Mouse (Mus musculus) hindbrain, embryonic 11.5 days (tissue): ENCODE data around the gene Castor1. TPM values are rescaled to one million over a fixed set of nuclear protein-coding genes. Genes with fewer than 3 reads are reported as not detected.

Source experiments
- ATAC-seq: fragments of 200-750 bp; cut with Nextera tagmentation; 2 replicates; pipeline ENCODE4 v1.8.0; 2017; ENCODE audit warnings: mild to moderate bottlenecking, moderate TSS enrichment, moderate library complexity; ENCODE audit not compliant: low FRiP score
- DNase-seq: peaks from one replicate; pipeline ENCODE4 v3.0.0-alpha.2; 2015; ENCODE audit warnings: low spot score
- H3K27ac ChIP-seq: fragments of 300-500 bp; sonication (generic); 2 replicates; pipeline ENCODE4 v1.5.1; 2014; ENCODE audit warnings: mild to moderate bottlenecking, low read depth, low read length
- H3K27me3 ChIP-seq: fragments of 300-500 bp; sonication (generic); 2 replicates; pipeline ENCODE4 v1.6.1; 2014; ENCODE audit warnings: mild to moderate bottlenecking, low read length, moderate library complexity, mixed read lengths; ENCODE audit not compliant: control insufficient read depth, insufficient read depth
- H3K36me3 ChIP-seq: fragments of 300-500 bp; sonication (generic); 2 replicates; pipeline ENCODE4 v1.6.1; 2014; ENCODE audit warnings: mild to moderate bottlenecking, low read length, moderate library complexity, mixed read lengths; ENCODE audit not compliant: control insufficient read depth, insufficient read depth
- H3K4me1 ChIP-seq: fragments of 300-500 bp; sonication (generic); replicated peaks from 2 replicates; pipeline ENCODE4 v1.6.1; 2014; ENCODE audit warnings: low read length, mixed read lengths; ENCODE audit not compliant: control insufficient read depth, insufficient read depth
- H3K4me2 ChIP-seq: fragments of 300-500 bp; sonication (generic); replicated peaks from 2 replicates; pipeline ENCODE4 v1.6.1; 2014; ENCODE audit warnings: mild to moderate bottlenecking, low read depth, low read length
- H3K4me3 ChIP-seq: fragments of 300-500 bp; sonication (generic); 2 replicates; pipeline ENCODE4 v1.5.1; 2014; ENCODE audit warnings: low read depth, low read length
- H3K9ac ChIP-seq: fragments of 300-500 bp; sonication (generic); 2 replicates; pipeline ENCODE4 v1.6.1; 2014; ENCODE audit warnings: low read depth, low read length
- H3K9me3 ChIP-seq: fragments of 300-500 bp; sonication (generic); 2 replicates; pipeline ENCODE4 v1.6.1; 2016; ENCODE audit warnings: low read length; ENCODE audit not compliant: control insufficient read depth
- WGBS: fragments of 180-500 bp; shearing (Covaris S2); extraction: QIAGEN DNeasy Blood & Tissue Kit; methylation state at CpG from one replicate; pipeline ENCODE4 v1.1.7; 2014; 5-methylcytosine and 5-hydroxymethylcytosine counted together
- polyA plus RNA-seq: library from polyadenylated mRNA; unstranded; fragments of >200 nt; fragmentation: Nextera tagmentation; extraction: Ambion mirVana; gene quantifications from 2 replicates; pipeline ENCODE4 v1.2.1, GENCODE M21; 2014

The Castor1 gene
- polyA plus RNA-seq, 1 experiment from 2014 or later, result 3.4 TPM

DNA sequence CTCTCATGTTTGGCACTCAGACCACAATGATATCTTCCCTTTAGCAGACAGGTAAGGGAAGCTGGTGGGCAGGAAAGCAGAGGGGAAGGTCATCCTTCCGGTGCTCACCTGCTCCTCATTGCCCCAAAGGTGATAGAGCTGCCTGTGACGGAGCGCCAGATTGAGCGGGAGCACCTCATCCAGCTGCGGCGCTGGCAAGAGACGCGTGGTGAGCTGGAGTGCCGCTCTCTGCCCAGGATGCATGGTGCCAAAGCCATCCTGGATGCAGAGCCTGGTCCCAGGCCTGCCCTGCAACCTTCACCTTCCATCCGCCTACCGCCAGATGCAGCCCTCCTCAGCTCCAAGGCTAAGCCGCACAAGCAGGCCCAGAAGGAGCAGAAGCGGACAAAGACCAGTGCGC lies 3.5 kb upstream of the Castor1 start:
- ATAC-seq, result no peak
- no peak overlapping the region for H3K4me2 ChIP-seq
- no peak for DNase-seq
- no peaks in the 10 kb centered on the region for H3K9me3 ChIP-seq
- no peak overlapping the region for H3K9ac ChIP-seq
- WGBS, result 95% methylated on average over 14 of the region's 14 CpGs
- peaks cover 8% of the 10 kb centered on the region for H3K27me3 ChIP-seq
- H3K4me1 ChIP-seq, result 0 out of 2 replicates have a peak, but pooled peaks cover 2% of the 10 kb centered on the region
- H3K4me3 ChIP-seq, result no peak overlapping the region
- H3K27ac ChIP-seq, result no peak overlapping the region
- 0 out of 2 replicates have a peak, but pooled peaks cover 3% of the 10 kb centered on the region for H3K36me3 ChIP-seq

DNA sequence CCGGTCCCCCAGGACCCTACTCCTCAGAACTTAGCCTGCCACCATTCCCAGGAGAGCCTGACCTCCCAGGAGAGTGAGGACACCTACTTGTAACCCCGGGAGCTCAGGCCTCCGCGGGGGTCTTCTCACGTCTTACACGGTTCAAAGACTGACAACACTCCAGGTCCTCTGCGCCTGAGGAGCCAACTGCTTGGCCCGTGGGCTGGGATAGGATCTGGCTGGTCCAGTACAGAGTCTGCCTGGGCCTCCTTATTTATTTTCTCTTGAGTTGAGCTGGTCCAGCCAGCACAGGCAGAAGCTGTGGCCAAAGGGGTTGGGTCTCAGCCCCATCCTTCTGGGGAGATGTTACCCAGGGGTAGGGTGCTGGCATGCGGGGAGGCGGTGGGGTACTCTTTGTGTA lies 3.0 kb upstream of the Castor1 start:
- 0 out of 2 replicates have a peak, but pooled peaks cover 3% of the 10 kb centered on the region for H3K36me3 ChIP-seq
- no peak for ATAC-seq
- 86% methylated on average over 10 of the region's 10 CpGs for WGBS
- no peaks in the 10 kb centered on the region for H3K9me3 ChIP-seq
- H3K4me1 ChIP-seq, result 0 out of 2 replicates have a peak, but pooled peaks cover 2% of the 10 kb centered on the region
- no peak overlapping the region for H3K9ac ChIP-seq
- H3K27me3 ChIP-seq, result peaks cover 8% of the 10 kb centered on the region
- DNase-seq, result no peak
- H3K27ac ChIP-seq, result no peak overlapping the region
- no peak overlapping the region for H3K4me3 ChIP-seq
- H3K4me2 ChIP-seq, result no peak overlapping the region

DNA sequence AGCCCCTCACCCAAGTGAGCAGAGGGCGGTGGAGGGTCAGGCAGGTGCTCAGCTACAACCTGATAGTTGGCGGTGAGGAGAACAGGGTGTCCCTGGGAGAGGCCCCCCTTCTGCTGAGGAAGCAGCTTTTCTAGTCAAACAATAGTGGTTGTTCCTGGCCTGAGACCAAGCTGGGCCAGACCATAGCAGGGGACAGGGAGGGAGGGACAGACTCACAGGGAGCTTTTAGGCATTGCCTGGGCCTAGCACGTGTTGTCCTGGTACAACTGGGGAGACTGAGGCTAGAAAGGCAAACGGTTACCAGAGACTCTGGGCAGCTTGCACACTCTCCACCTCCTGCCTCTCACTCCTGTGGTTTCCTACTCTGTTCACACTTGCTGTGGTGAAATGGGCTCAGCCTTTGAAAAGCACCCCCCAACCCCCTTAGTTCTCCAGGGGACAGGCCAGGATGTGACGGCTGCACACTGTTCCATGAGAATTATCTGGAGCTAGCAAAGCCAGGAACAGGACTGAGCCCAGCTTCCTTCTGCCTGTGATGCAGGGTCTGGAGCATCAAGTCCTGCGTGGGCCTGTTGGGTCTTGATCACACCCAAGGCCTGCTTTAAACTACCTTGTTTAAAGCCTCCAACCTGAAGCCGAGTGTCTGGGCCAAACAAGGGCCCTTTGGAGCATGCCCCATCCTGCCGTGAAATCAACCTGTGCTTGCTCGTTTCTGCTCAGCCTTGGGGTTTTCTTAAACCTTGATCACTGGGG lies 1.6 kb upstream of the Castor1 start:
- WGBS, result 89% methylated on average over 9 of the region's 9 CpGs
- Histone ChIP-seq H3K4me2 (no peak overlapping the region), H3K4me1 (peaks cover 2% of the 10 kb centered on the region; the same call in 1 of the 2 replicates), H3K36me3 (0 out of 2 replicates have a peak, but pooled peaks cover 3% of the 10 kb centered on the region), H3K9ac (no peak overlapping the region), H3K27me3 (peaks cover 8% of the 10 kb centered on the region), H3K4me3 (no peak overlapping the region), H3K9me3 (no peaks in the 10 kb centered on the region), H3K27ac (no peak overlapping the region)
- no peak for DNase-seq
- ATAC-seq, result no peak

DNA sequence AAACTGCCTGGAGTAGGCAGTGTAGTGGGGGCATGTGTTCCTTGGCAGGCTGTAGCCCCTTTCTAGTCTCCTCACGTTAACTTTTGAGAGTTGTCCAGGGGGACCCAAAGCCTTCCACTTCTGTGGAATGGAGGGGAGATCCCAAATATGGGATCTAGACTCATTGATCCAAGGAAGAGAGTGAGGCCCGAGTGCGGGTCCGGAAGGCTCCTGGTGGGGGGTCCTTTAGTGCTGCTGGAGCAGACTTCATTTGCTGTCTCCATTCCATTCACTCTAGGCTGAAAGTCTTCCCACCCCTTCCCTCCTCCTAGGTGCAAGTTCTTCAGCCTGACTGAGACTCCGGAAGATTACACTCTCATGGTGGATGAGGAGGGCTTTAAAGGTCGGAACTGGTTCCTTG lies 612 bp downstream of the Castor1 start:
- Histone ChIP-seq H3K27ac (no peak overlapping the region), H3K4me3 (peak overlapping the region; percentile 44), H3K4me2 (peak overlapping the region; percentile 91), H3K27me3 (peaks cover 8% of the 10 kb centered on the region), H3K4me1 (peaks cover 2% of the 10 kb centered on the region; the same call in 1 of the 2 replicates), H3K9ac (no peak overlapping the region), H3K36me3 (no peaks in the 10 kb centered on the region), H3K9me3 (no peaks in the 10 kb centered on the region)
- 6% methylated on average over 6 of the region's 6 CpGs for WGBS
- DNase-seq, result no peak
- no peak for ATAC-seq

DNA sequence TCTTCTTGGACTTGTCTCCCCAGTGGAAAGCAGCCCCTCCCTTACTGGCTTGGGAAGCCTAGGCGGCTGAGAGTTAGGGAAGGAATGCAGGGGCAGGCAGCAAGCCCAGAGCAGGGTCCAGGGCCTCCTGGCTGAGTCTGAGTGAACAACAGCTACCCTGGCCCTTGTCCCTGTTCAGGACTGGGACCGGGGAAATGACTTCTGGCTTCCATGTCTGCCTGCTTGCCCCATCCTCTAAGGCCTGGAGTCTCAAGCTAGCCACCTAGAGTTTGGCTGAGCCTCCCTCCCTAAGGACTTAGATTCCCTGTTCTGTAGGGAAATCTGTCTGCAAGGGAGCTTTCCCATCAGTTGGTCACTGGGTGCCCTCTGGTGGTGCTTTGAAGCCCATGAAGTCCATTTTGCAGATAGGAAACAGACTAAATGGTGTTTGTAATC lies 1.3 kb downstream of the Castor1 start:
- H3K27me3 ChIP-seq, result peaks cover 8% of the 10 kb centered on the region
- peak; percentile 56 for DNase-seq
- no peak overlapping the region for H3K27ac ChIP-seq
- H3K9me3 ChIP-seq, result no peaks in the 10 kb centered on the region
- no peak overlapping the region for H3K9ac ChIP-seq
- H3K4me1 ChIP-seq, result peaks cover 2% of the 10 kb centered on the region; the same call in 1 of the 2 replicates
- H3K36me3 ChIP-seq, result no peaks in the 10 kb centered on the region
- ATAC-seq, result no peak
- no peak overlapping the region for H3K4me3 ChIP-seq
- no peak overlapping the region for H3K4me2 ChIP-seq
- WGBS, result 17% methylated on average over 2 of the region's 2 CpGs

DNA sequence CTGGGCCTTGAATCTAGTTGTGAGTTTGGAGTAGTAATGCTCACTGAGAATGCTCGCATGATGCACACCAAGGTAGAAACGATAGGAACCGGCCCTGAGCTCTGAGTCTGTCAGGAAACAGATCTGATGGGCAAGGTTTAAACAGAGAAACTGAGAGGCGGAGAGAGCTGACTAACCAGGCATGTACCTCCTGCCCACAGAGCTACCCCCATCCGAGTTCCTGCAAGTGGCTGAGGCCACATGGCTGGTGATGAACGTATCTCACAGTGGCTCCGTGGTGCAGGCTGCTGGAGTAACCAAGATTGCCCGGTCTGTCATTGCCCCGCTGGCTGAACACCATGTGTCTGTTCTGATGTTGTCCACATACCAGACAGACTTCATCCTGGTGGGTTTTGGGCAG lies 1.9 kb downstream of the Castor1 start:
- ATAC-seq (no peak), DNase-seq (no peak)
- H3K9me3 ChIP-seq, result no peaks in the 10 kb centered on the region
- peaks cover 2% of the 10 kb centered on the region; the same call in 1 of the 2 replicates for H3K4me1 ChIP-seq
- H3K27me3 ChIP-seq, result peaks cover 8% of the 10 kb centered on the region
- H3K4me2 ChIP-seq, result no peak overlapping the region
- H3K36me3 ChIP-seq, result no peaks in the 10 kb centered on the region
- 65% methylated on average over 9 of the region's 9 CpGs for WGBS
- H3K27ac ChIP-seq, result no peak overlapping the region
- no peak overlapping the region for H3K4me3 ChIP-seq
- no peak overlapping the region for H3K9ac ChIP-seq

DNA sequence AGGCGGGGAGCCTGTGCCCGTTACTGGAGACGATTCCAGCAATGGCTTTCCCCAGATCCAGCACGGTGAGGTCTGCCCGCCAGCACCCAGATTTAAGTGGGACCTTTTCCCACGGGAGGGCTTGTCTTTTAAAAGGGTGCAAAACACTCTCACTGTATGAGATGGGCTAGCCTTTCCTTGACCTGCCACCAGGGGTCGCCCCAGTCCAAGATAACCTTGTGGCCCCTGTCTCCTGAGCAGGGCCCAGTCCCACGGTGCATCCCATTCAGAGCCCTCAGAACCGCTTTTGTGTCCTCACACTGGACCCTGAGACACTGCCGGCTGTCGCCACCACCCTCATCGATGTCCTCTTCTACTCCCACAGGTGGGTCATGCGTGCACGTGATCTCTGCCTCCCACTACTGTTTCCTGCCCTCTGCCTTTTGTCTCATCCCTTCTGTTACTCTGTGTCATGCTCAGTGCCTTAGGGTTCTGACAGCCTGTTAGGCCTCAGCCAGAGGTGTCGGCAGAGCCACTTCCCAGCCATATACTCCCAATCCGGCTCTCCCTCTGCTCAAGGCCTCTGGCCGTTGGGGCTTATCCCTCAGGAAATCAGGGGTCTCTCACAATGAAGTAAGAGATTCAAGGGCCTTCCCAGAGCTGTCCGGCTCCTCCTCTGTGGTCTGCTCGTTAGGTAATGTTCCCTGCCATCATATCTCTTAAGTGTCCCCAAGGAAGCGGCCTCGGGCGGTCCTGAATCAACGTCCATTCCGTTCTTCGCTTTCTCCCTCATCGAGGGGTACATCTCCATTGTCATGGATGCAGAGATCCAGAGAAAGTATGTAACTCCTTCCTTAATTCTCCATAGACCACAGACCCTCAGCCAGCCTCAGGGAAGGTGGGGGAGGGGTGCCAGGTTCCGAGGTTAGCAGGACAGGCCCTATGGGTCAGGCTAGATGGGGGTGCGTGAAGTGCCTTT lies 2.7 kb downstream of the Castor1 start:
- H3K27ac ChIP-seq, result no peak overlapping the region
- WGBS, result 49% methylated on average over 28 of the region's 28 CpGs

DNA sequence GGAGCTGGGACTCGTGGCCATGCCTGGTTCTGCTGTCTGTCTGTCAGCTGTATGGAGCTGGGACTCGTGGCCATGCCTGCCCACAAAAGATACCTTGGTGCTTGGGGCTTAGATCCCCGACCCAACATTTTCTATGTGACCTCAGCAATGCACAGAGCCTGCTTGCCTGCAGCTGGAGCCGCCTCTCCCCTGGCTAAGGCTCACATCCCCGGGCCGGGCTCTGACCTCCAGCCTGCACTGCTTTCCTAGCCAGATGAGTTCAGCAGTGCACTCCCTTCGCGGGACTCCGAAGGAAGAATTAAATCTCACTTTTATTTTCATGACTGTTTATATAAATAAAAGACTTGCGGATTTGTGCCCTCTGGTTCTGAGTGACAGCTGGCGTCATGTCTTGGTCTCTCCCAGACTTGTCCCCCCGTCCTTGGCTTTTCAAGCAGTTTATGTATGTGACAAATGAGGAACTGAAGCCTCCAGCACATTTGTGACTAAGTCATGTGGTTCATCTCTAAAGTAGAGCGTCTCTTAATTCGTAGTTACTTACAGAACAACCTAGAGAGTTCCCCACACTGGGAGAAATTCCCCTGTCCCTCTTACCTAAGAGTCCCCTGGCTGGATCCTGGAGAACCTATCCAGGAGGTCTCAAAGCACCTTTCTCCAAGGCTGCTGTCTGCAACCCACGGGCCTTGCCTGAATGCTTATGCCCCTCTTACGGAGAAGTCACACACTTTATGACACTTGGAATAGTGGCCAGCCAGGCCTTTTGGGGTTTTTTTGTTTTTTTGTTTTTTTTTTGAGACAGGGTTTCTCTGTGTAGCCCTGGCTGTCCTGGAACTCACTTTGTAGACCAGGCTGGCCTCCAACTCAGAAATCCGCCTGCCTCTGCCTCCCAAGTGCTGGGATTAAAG lies 4.3 kb downstream of the Castor1 start:
- Histone ChIP-seq H3K27ac (no peak overlapping the region), H3K9ac (no peak overlapping the region), H3K4me2 (no peak overlapping the region), H3K4me1 (peaks cover 2% of the 10 kb centered on the region; the same call in 1 of the 2 replicates), H3K27me3 (peaks cover 8% of the 10 kb centered on the region), H3K9me3 (no peaks in the 10 kb centered on the region), H3K36me3 (no peaks in the 10 kb centered on the region), H3K4me3 (no peak overlapping the region)
- ATAC-seq, result no peak
- 81% methylated on average over 17 of the region's 17 CpGs for WGBS
- DNase-seq, result no peak

More for the DNA sequence above, 2.7 kb downstream of the Castor1 start:
- no peak overlapping the region for H3K4me2 ChIP-seq
- H3K9me3 ChIP-seq, result no peaks in the 10 kb centered on the region
- no peak overlapping the region for H3K9ac ChIP-seq
- H3K27me3 ChIP-seq, result peaks cover 8% of the 10 kb centered on the region
- no peak overlapping the region for H3K4me3 ChIP-seq
- peaks cover 2% of the 10 kb centered on the region; the same call in 1 of the 2 replicates for H3K4me1 ChIP-seq
- 0 out of 2 replicates have a peak, but pooled peaks have one; percentile 52 for ATAC-seq
- H3K36me3 ChIP-seq, result no peaks in the 10 kb centered on the region
- DNase-seq, result peak; percentile 79
